8 mouse cellular contexts compared by ENCODE assay signal in the genomic region with DNA sequence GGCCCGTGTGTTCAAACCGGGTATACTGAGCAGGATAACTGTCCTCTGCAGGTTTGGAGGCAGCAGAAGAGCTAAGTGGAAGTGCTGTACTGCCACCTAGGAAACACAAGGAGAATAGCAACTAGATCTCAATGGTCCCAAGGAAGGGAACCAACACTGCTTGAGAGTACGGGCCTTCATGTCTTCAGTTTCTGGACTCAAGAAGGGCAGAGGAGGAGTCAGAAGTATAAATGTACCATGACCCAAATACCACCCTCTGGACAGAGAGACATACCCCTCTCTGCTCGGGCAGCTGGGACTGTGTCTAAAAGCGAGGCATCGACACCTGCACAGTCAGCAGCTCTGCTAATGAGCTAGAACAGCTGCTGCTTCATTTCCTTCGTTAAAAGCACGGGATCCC. TPM values are rescaled to one million over a fixed set of nuclear protein-coding genes. Genes with fewer than 3 reads are reported as not detected.
A peak's percentile ranks its signal among the peaks of the same experiment; 100 is the strongest.
DNase-seq lines count a peak whose midpoint lies in the region; ATAC-seq lines count a peak whose summit lies in the region.
"Had no signal": no experiment of that assay in that cellular context is flagged by ENCODE, and none has a peak within 500 bp of the region (broad histone marks: within the 10 kb centered on the region; RNA-seq: fewer than 3 reads in every experiment).

No protein-coding gene starts in this region.

- H3K27ac ChIP-seq in embryonic facial prominence, embryonic 14.5 days (replicated peaks; ENCODE audit: low read depth, low read length): no peak overlapping the region

- ATAC-seq in embryonic facial prominence, embryonic 14.5 days (ENCODE audit: low read depth): no peak
- ATAC-seq in monocyte, adult 5-6 weeks (replicated peaks; ENCODE audit: insufficient number of reproducible peaks, low FRiP score, low TSS enrichment, poor library complexity, severe bottlenecking): no peak

- no peaks in the 10 kb centered on the region for H3K27me3 ChIP-seq in embryonic facial prominence, embryonic 14.5 days (replicated peaks; ENCODE audit: control insufficient read depth, insufficient read depth, low read length)

- H3K36me3 ChIP-seq in embryonic facial prominence, embryonic 14.5 days (ENCODE audit: control insufficient read depth, insufficient read depth, low read length): no peaks in the 10 kb centered on the region

- H3K4me3 ChIP-seq in embryonic facial prominence, embryonic 14.5 days (ENCODE audit: low read depth, low read length): no peak overlapping the region

- no peaks in the 10 kb centered on the region for H3K4me1 ChIP-seq in embryonic facial prominence, embryonic 14.5 days (ENCODE audit: control insufficient read depth, insufficient read depth, low read length)

- DNase-seq in kidney, adult 18-20 months: peak; percentile 5
- no peak for DNase-seq in kidney, postnatal 10 days
- DNase-seq in right cerebral cortex, postnatal 14 days: peak; percentile 14
- no peak for DNase-seq in right cerebral cortex, postnatal 4 days
- DNase-seq in embryonic facial prominence, embryonic 14.5 days (ENCODE audit: low spot score): peak; percentile 41
- no peak for DNase-seq in ovary, postnatal 14 days (ENCODE audit: low spot score)
- DNase-seq: cerebellum, adult 18-20 months had no signal

- no peaks in the 10 kb centered on the region for H3K9me3 ChIP-seq in embryonic facial prominence, embryonic 14.5 days (ENCODE audit: control insufficient read depth, low read length)

- 60% methylated on average over 8 of the region's 8 CpGs for WGBS in embryonic facial prominence, embryonic 14.5 days

- no peak overlapping the region for H3K9ac ChIP-seq in embryonic facial prominence, embryonic 14.5 days (ENCODE audit: low read depth, low read length)

- no peak overlapping the region for H3K4me2 ChIP-seq in embryonic facial prominence, embryonic 14.5 days (ENCODE audit: low read depth, low read length)

RNA-seq across cellular contexts. Expression of a gene that starts 27.7 kb away (rescaled TPM):
- 0.17 TPM in 2 replicates for polyA plus RNA-seq in embryonic facial prominence, embryonic 14.5 days (2014; fragmentation: Nextera tagmentation; extraction: Ambion mirVana)
- total RNA-seq in monocyte, adult 5-6 weeks (2017): not detected in 3 replicates

Comparison
In these comparisons a context has a peak if more than half of its experiments do, and no peak if none do; other contexts are left out.
1. DNase-seq: peak in kidney, adult 18-20 months (single experiment), right cerebral cortex, postnatal 14 days (single experiment) and embryonic facial prominence, embryonic 14.5 days (single experiment); none in kidney, postnatal 10 days (single experiment), right cerebral cortex, postnatal 4 days (single experiment) and ovary, postnatal 14 days (single experiment).